Mouse (Mus musculus): Measurements from ENCODE around the gene Hrasls.

Gene Hrasls

DNA sequence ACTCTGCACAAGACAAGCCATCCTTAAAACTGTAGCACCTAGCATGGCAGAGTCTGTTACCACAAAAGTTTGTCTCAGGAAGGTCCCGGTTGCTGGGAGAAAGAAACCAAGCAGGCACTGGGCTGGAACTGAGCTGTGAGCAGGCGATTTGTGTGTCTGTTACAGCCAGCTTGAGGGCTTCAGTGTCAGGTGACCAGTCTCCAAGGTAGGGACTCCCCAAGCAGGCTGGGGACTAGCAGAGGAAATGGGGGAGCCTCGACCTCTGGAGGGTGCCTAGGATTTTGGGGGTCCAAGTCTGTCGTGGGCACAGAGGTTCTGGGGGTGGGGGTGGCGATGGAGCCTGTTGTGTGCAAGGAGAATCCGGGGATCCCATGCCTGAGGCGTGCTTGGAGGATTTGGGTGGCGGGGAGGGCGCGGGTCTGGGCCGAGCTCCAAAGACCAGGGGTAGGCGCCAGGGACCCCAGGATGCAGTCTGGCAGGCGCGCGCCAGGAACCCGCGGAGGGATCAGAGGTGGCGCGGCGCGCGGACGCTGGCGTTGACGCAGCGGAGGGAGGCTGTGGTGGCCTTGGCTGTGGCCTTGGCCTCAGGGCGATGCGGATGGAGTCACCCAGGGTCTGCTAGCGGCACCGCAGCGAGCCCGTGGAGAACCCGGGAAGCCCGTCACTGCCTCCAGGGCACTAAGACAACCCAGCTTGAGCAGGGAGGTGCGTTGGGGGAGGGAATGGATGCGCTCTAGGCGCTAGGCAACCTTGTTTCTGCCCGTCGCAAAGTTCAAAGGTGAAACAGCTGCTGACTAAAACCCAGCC lies at the start of gene Hrasls:
Gene Hrasls, plus strand, starts transcription at position 91 of the 807 bp plus-strand sequence.
- peak; percentile 21 to 33 for DNase-seq (ENCODE audit: low spot score in 2 of 2)

DNA sequence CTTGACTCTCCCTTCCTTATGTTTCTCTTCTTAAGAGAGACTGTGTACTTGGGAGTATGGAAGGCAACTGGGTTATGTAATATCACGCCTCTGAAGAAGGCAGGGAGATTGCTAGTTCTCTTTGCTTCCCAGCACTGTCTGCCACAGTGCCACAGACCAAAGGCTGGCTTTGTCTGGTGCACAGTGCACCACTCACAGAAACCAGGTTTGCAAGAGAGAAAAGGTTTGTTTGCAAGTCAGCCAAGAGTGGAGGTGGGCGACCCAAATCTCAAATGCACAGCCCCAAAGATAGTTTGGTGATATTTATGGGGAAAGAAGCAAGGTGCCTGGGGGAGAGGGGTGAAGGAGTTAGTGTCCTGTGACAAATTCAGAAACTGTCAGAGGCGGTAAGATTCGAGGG lies 47.2 kb upstream of the Hrasls start:
- no peak for DNase-seq (ENCODE audit: low spot score in 2 of 2)

DNA sequence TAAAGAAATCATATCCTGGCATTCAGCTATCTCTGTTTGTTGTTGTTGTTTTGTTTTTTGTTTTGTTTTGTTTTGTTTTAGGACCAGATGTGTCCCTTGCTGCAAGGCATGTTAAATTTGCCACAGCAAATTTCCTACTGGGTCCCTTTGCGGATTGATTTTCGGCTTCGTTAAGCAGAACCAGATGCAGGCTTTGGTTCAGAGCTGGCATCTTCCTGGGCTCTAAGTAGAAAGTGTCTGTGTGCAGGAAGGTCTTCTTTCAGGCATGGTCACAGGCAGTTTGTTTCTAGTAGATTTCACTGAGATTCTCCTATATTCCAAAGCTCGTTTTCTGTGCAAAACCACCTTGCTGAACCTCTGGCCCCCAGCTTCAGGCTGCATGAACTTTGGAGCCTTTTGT lies 42.4 kb upstream of the Hrasls start:
- no peak for DNase-seq (ENCODE audit: low spot score in 2 of 2)

DNA sequence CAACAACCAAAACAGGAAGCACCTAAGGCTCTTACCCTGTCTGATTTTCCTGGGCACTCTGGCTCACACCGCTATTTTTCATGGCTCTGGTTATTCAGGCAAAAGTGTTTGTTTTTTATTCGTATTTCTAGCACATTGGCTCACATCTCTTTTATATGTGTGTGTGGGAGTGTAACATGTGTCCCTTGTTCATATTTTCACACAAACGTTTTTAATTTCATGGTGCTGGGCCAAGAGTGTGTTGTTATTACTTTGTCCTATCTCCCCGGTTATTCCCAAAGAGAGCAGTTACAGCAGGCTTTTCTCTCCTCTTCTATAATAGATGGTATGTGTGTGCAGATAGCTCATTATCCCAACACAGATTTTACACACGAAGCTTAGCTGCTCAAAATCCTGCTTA lies 37.8 kb upstream of the Hrasls start:
- DNase-seq (ENCODE audit: low spot score in 2 of 2) = no peak

DNA sequence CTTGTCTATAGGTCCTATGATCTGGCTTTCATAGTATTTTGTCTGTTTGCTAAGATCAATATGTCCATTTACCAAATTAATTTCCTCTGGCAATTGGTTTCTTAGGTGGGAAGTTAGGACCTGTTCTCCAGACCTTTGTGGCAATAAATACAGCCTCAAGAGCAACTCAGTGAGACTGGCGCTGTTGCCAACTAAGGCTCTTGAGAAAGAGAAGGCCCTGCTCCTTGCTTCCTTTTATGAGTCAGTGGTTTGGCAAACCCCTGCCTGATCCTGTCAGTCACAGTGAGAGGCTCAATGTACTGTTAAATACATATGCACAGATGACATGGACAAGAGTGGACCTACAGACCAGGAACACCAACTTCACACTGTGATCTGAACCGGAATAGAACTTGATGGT lies 36.3 kb upstream of the Hrasls start:
- DNase-seq (ENCODE audit: low spot score in 2 of 2) = no peak

DNA sequence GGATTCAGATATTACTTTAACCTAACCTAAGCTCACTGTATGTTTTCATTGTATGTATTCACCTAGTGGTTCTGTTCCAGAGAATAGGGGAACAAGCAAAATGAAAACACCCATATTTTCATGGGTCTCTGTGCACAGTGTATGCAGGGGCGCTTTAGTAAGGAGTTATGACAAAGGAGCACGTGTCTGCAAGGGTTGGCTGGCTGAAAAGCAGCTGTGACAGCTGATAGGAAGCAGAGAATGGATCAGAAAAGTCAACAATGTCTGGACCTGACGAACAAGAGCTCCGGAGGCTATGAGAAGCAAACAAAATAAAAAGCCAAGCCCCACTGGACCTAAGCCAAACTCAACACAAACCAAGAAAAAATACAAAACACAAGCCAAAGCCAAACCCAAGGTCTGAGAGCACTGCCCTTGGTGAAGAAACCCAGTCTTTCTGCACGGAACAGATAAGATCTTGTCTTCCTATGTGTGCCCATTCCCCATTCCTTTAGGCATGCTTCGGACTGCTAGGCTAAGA lies 34.6 kb upstream of the Hrasls start:
- DNase-seq (ENCODE audit: low spot score in 2 of 2) = peak in 1 of 2 experiments; percentile 39

DNA sequence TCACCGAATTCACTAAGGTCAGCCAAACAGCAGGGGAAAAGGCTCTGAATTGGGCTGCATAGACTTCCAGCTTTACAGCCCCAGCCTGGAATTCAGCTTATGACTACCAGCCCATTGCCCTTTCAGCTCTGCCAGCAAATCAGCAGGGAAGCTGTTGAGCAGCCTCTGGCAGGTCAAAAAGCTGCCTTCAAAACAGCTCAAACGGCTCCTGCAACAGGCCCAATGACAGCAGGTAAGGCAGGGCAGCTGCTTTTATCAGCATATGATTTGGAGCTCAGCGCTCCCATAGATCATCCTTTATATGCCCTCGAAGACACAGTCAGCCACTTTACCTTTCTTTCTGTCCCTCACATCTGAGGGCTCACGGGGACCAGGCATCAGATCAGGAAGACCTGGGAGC lies 16.6 kb upstream of the Hrasls start:
- DNase-seq (ENCODE audit: low spot score in 2 of 2) = no peak

DNA sequence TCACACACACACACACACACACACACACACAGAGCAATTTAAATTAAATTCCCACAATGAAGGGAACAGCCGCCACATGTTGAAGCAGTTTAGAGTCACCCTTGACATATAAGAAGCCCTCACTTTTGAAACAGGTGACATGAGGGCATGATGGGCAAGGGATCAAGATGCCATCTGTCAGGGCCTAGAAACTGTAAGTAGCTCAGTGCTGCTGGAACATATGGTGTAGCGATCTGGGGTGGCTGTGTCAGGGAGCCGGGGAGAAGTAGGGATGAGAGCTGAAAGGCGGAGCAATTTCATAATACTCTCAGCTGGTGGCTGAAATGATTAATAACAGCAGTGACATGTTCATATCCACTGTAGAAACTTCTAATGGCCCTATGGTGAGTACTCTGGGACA lies 15.5 kb upstream of the Hrasls start:
- no peak for DNase-seq (ENCODE audit: low spot score in 2 of 2)

DNA sequence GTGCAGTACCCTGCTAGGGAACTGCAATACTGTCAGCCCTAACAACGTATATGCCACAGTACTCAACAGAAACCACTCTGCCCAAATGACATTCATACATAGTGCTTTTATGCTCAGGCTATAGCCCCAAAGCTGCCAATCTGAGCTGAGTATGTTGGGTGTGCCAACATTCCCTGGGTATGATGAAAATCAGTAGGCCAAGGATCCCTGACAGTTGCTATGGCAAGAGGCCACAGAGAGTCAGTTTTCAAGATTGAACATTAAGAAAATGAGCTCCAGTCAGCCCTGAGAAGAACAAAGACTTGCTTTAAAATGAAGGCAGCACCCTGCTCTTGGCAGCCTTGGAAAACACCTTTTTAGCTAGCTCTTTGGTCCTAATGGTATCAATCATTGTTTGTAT lies 14.3 kb upstream of the Hrasls start:
- no peak for DNase-seq (ENCODE audit: low spot score in 2 of 2)

DNA sequence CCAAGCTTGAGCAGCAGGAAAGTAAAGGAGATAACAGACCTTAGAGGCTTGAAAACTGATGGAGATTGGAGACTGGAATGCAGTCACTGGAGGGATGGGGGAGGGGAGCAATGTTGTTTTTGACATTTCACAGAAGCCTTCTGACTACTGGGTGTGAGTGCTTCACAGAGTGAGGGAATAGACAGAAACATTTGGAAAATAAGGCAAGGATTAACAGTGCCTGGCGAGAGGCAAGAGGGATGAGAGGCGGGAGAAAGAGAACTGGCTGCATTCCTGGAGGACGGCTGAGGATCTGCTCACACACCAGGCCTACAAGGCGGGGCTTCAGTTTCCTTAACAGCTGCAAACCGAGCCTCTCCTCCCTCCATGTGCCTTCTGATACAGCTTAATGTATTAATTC lies 11.0 kb upstream of the Hrasls start:
- DNase-seq (ENCODE audit: low spot score in 2 of 2) = peak in 1 of 2 experiments; percentile 27

DNA sequence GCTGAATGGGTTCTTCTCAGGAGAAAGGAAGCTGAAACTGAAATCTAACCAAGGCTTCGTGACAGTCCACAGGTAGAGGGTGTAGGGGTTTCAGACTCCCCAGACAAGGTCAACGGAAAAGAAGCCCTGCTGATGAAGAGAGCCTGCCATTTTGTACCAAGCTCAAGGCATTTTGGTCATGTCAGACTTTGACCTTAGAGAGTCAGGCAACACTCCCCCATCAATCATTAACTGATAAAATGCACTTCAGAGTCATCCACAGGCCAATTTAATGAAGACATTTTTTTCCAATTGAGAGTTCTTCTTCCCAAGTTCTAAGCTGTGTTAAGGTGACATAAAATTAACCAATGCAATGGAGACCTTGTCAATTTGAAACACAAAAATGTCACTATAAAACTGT lies 8.3 kb upstream of the Hrasls start:
- no peak for DNase-seq (ENCODE audit: low spot score in 2 of 2)

DNA sequence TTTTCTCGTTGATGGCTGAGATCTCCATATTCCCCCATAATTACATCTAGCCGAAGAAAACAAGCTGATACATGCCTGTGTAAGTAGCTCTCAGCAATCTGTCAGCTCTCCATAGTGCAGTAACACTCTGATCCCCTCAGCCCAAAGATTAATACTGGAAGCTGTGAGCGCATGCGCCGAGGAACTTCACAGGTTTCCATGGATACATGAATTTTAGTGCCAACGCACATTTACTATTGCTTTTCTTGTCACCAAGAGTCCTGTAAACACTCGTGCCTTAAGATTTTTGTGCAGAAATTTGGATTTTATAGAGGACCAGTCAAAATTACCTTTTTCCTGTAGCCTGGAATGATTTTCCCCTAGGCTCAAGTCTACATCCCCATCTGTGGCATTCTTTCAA lies 4.6 kb upstream of the Hrasls start:
- DNase-seq (ENCODE audit: low spot score in 2 of 2) = no peak

DNA sequence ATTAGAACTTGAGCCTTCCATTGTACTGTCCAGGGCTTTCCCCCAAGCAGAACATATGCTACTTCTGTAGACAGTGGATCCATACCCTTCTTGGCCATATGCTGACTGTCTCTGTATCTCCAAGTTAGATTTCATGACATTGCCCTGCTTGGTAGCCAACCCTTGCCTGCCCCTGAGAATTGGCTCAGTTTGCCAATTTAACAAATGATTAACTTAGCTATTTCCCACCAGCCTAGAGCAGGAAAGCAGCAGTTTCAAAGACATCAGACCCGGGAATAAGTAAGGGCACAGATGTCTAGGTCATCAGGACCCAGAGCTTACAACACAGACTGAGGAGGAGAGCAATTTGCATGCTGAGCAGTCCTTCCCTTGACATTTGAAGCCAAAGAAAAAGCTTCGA lies 3.9 kb upstream of the Hrasls start:
- no peak for DNase-seq (ENCODE audit: low spot score in 2 of 2)

DNA sequence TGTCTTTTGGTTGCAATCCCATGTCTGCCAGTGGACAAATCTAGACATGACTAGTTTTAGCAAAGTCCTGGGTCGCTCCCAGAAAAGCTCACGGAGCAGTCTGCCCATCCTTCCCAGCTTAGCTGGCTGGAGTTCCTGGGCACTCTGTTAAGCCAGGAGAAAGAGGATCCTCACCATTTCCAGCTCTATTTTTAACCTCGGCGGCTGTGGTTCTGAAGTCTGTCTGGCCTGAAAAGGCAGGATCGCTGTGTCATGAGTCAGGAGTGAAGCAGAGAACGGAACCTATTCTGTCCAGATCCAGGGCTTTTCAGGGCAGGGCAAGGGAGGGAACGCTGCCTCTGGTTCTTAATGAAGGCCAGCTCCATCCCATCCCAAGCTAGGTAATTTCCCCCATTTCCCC lies 654 bp upstream of the Hrasls start:
- DNase-seq (ENCODE audit: low spot score in 2 of 2) = no peak

DNA sequence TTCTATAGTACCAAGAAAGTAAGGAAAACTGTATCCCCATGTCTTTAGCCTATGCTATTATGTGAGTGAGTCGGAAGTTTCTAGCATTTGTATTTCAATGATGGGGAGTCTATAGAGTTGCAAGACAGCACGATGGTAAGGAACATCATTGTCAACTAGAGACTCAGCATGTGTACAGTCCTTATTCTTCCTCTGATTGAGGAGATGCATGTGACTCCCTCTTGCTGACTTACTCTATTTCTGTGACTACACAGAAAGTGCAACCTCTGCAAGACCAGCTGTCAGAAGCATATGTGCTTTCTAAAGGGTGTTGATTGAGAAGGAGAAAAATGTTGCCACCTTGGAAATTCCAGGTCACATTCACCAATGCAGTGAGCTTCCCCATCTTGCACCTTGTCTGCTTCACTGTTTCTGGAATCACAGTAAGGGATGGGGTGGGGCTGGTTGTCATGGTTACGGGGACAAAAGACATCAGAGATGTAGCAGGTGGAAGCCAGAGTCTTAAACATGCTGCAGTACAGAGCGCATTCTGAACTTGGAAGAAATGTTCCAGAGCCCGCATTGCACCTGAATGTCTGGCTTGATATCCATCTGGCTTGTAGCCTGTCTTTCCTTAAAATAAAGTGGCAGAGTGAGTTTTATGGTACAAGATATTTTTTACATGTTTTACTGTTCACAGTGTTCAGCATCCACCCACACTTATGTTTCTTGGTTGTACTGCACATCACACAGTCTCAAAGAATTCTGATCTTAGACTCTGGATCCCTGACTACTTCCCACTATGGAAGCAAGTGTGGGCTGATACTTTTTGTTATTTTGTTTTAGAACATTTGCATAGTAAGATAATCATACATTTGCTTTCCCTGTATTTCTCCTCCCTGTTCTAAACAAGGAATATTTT lies 7.2 kb downstream of the Hrasls start:
- DNase-seq (ENCODE audit: low spot score in 2 of 2) = no peak

DNA sequence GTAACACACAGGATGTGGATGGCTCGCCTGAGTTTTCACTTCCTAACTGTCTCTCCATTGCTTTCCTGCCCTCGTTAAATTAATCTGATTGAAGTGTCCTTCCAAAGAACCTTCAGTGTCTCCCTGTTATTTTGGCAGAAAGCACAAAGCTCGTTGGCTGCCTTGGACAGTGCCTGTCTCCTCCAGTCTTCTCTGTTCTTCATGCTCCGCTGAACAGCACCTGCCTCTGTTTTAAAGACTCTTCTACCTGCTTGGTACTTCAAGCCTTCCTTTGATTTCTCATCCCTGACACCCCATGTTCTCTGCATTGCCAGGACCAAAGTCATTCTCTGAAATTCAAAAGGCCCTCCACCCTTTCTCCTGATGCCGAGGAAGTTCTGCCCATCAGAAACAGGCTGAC lies 26.5 kb downstream of the Hrasls start:
- no peak for DNase-seq (ENCODE audit: low spot score in 2 of 2)

DNA sequence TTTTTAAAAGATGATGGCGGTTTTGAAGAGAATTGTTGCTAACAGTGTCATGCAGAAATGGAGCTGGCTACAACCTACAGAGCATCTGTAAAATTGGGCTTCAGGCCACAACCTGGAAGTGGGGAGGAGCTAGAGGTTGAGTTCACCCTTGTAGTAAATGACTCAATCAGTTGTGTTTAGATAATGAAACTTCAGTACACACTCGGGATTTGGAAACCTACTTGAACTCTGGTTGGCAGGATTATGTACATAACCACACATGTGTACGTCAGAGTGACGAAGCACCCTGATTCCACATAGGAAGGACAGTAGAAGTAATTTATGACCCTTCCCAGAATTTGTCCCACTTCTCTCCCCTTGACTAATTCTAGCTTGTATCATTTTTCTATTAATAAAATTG lies 44.8 kb downstream of the Hrasls start:
- peak in 1 of 2 experiments; percentile 0 for DNase-seq (ENCODE audit: low spot score in 2 of 2)

All from urinary bladder, adult 18-20 months (tissue).